Mouse (Mus musculus) frontal cortex, adult 2 months (tissue): ENCODE results near the gene Vps45. TPM values are rescaled to one million over a fixed set of nuclear protein-coding genes. Genes with fewer than 3 reads are reported as not detected.

Experiments used
- DNase-seq, 2 experiments: peaks; one replicate each; pipeline ENCODE4 v3.0.0; 2022; ENCODE audit warnings: low spot score in 1 of 2; ENCODE audit errors: extremely low spot score in 1 of 2
- polyA plus RNA-seq: library from polyadenylated mRNA; depleted of rRNA; stranded (reverse); fragments of >200 nt; gene quantifications from 2 replicates; pipeline ENCODE4 v1.2.3, GENCODE M21; 2012

The Vps45 gene
- polyA plus RNA-seq, 1 experiment, result 33.0 TPM

DNA sequence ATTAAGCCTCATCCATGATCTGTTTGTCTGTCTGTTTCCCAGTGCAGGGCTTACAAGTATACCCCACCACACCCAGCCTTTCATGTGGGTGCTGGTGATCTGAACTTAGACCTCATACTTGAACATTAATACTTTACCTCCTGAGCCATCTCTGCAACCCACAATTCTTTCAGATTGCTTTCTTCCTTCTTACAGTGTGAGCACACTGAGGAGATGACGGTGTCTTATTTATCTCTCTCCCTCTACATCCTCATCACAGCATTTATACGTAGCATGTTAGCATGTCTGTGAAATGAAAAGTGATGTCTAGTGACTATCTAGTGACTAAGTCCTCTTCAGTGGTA is 17.6 kb downstream of the Vps45 start:
- DNase-seq, result no peak

GRCm38 (mm10) chr3:96039857-96040662 is 18.2 kb downstream of the Vps45 start:
- DNase-seq, result peak in 1 of 2 experiments; percentile 53

GRCm38 (mm10) chr3:96038851-96039250 is 19.4 kb downstream of the Vps45 start:
- DNase-seq, result no peak

GRCm38 (mm10) chr3:96038156-96038555 is 20.1 kb downstream of the Vps45 start:
- no peak for DNase-seq

DNA sequence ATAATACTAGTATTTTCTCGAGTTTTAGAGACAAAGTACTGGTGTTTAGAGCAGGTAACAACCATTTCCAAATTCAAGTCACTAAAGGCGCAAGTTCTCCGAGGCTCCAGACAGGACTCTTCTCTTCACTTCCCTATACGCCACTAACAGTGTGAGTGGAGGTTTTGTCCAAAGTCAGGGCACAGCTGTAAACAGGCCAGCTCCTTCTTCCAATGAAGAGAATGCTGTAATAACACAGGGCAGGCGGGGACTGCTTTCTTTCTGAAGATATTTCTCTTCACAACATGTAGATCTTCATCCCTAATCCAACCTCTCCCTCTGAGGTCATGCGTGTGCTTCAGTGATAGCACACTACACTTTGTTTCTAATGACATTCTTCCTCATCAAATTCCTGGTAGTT is 21.5 kb downstream of the Vps45 start:
- no peak for DNase-seq

- DNase-seq, result no peak
Observed at GRCm38 (mm10) chr3:96033046-96033445, 25.2 kb downstream of the Vps45 start.

DNA sequence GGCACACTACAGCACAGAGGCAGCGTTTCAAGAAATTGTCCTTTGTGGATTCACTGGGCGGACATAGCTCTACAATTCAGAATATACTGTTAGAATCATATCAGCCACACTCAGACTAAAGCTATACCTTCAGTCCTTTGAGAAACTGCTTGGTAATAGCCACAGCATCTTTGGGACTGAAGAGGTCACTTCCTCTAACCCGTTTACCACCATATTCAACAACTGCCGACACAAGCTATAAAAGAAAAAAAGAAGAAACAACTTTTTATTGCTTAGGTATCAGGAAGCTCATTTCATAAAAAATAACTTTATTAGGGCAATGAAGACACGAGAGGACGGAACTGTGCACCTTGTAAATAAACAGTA is 25.6 kb downstream of the Vps45 start:
- no peak for DNase-seq

GRCm38 (mm10) chr3:96031991-96032651 is 26.1 kb downstream of the Vps45 start:
- DNase-seq, result no peak

GRCm38 (mm10) chr3:96029766-96030165 is 28.5 kb downstream of the Vps45 start:
- DNase-seq, result no peak

GRCm38 (mm10) chr3:96029336-96029735 is 28.9 kb downstream of the Vps45 start:
- no peak for DNase-seq

GRCm38 (mm10) chr3:96027875-96028274 is 30.4 kb downstream of the Vps45 start:
- no peak for DNase-seq

- DNase-seq, result no peak
Observed at GRCm38 (mm10) chr3:96027145-96027544, 31.1 kb downstream of the Vps45 start.

DNA sequence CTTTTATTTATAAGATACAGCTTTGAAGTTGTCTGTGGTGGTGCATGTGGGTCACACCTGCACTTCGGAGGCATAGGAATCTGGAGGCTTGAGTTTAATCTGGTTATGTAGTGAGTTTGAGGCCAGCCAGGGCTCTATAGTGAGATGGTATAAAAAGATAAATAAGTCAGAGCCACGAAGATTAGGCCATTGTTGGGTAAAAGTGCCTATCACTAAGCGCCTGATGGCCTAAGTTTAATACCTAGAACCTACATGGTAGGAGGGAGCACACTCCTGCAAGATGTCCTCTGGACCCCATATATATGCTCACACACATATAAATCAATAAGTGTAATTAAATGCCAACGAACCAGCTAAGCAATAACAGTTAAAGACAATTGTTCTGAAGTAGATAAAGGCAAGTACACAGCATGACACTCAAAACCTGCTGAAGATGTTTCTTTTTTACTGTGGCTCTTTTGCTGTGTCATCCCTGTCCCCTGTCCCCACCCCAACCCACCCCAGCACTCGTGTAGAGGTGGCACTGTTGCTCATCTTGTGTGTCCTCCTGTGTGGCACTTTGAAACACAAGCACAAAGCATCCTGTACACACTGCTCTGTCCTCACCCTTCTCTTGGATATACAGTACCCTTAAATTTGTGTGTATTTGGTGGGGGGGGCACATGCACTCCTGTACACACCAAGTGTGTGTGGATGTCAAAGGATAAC is 36.7 kb downstream of the Vps45 start:
- DNase-seq, result no peak

DNA sequence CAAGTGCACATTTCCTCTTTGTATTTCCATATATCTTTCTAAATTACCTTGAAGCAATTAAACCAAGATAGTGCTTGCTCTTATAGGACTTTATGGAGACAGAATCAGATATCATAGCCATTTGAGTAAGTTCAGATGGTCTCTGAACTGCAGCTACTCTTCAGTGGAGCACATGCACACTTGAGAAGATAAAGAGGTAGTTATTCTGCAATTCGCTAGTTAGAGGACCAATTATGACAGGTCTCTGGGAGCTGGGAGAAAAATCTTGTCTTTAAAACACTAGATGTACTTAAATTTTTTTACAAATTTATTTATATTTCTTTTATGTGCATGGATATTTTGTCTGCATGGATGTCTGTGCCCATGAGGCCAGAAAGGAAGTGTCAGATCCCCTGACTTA is 37.5 kb downstream of the Vps45 start:
- DNase-seq, result no peak

DNA sequence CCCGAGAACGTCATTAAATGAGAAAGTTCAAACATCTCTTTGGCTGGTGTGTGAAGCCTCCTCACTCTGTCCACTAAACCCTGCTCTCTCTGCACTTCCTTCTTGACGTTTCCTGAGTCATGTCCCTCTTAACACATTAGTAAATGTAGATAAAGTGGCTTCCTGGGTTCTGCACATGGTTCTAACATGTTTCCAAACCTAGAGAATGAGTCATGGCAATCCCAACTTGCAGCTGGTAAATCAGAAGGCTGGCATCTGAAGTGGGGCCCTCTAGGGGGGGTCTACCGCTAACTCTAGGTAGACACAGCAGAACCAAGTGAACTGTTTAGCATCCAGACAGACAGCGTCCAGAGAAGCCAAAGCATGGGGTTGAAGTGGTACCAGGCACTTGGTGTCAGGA is 40.8 kb downstream of the Vps45 start:
- no peak for DNase-seq

DNA sequence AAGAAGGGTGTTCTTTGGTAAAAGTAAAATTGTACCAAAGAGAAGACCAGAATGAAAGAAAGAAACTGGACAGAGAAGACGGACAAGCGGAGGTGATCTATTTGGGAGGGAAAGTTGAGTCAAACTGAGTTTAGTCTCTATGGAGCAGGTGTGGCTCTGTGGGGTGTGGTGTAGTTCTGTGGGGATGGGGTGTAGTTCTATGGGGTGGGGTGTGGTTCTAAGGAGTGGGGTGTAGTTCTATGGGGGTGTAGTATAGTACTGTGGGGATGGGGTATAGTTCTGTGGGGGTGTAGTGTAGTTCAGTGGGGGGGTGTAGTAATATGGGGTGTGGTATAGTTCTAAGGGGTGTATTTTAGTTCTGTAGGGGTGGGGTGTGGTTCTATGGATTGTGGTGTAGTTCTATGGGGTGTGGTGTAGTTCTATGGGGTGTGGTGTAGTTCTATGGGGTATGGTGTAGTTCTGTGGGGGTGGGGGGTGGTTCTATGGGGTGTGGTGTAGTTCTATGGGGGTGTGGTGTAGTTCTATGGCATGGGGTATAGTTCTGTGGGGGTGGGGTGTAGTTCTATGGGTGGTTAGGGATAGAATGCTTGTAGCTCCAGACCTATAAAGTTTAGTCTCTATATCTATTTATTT is 41.9 kb downstream of the Vps45 start:
- no peak for DNase-seq

- DNase-seq, result no peak
Observed at GRCm38 (mm10) chr3:96015681-96016080, 42.6 kb downstream of the Vps45 start.

- DNase-seq, result peak in 1 of 2 experiments; percentile 16
Observed at GRCm38 (mm10) chr3:96012805-96013204, 45.5 kb downstream of the Vps45 start.

- no peak for DNase-seq
Observed at GRCm38 (mm10) chr3:96008463-96008862, 49.8 kb downstream of the Vps45 start.

DNA sequence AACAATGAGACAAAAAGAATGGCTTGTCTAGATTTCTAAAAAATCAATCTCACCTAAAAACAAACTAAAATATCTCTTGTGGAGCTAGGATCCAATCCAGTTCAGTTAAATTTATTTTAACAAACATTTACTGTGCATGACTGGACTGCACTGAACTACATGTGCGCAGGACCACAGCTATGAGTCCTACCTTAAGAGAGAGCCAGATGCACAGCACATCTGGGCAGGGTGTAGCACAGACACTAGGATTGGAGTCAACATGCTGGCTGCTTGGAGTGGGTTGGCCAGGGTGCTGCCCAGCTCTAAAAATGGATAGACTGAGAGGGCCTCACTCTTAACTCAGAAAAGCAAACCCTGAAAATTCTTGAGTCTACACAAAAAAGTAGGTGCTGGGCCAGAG is 56.7 kb downstream of the Vps45 start:
- DNase-seq, result no peak

- DNase-seq, result peak in 1 of 2 experiments; percentile 67
Observed at GRCm38 (mm10) chr3:96000921-96001501, 57.3 kb downstream of the Vps45 start.
